Mouse (Mus musculus) small intestine, adult 10 weeks (tissue): Measurements from ENCODE around the gene Nabp1. TPM values are rescaled to one million over a fixed set of nuclear protein-coding genes. Genes with fewer than 3 reads are reported as not detected.

Source experiments
- polyA plus RNA-seq: library from polyadenylated mRNA; stranded (reverse); fragments of 350-450 nt; fragmentation: Illumina TruSeq; extraction: RNeasy Lipid Tissue Mini Kit (QIAGEN cat#74804); gene quantifications from one replicate; pipeline ENCODE4 v1.2.3, GENCODE M21; 2014; ENCODE audit warnings: low replicate concordance

The Nabp1 gene
- polyA plus RNA-seq = 59.1 TPM

DNA sequence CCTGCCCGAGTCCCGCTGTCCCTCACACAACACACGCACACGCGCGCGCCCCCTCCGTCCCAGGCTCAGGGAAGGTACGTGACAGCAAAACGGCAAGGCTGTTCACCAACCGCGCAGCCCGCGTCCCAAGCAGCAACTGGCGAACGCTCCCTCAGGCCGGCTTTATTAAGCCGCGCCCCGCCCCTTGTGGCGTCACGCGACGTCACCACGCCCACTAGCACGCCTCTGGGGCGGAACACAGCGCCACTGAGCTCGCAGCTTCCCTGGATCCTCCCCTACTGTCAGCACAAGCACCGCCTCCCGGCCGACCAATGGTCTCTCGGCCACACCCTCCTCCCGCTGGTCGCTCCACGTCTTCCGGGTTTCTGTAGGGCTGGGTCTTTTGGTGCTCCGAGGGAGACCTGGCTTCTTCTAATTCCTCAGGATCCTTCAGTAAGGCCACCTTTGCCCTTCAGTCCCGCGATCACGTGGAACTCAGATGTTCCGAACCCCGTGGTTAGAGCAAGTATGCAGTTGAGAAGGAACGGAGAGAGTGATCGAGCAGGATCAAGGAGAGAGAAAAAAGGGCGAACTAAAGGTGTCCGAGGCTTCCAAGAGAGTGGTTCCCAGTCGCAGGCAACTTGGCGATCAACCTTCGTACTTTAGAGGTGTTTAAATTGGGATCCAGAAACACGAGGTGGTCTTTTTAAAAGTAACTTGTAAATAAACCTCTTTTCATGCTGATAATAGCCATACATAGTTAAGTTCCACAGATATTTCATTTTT lies at the start of gene Nabp1:
Gene Nabp1 (minus strand): TSS at position 164 of the 765 bp plus-strand sequence.

Other genes with a start within 250 kb of the Nabp1 start
- gene Cavin2, start 189.3 kb downstream of the Nabp1 start, polyA plus RNA-seq = 44.6 TPM